Mouse (Mus musculus): Measurements from ENCODE around the gene Sec62.

DNA sequence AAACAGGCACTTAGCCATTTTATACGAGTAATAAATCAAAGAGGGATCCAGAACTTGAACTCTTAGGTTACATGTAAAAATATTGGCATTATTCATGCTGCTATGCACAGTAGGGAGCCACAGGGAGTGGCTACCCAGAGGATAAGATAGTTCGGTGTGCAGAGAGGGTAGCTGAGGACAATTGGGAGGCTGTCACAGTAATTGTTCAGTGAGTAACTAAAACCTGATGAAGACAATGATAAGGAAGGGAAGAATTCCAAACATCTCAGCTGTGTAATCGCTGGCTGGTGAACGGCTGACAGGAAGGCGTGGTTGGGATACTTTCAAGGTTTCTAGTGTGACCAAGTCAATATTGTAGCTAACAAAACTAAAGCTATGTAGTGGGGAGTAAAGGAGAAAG lies 4.1 kb upstream of the Sec62 start:
- TF ChIP-seq JUND (IDR thresholded peaks at IDR 0.05; ENCODE audit: low read depth, low read length) (no peak), POLR2A (IDR thresholded peaks at IDR 0.05; ENCODE audit: control insufficient read depth in 1 of 2, insufficient read depth in 1 of 2, low read depth in 1 of 2, low read length in 2 of 2, poor library complexity in 1 of 2) (no peak), KAT2A (conservative IDR thresholded peaks at IDR 0.05; ENCODE audit: low read depth, low read length) (no peak), TCF12 (IDR thresholded peaks at IDR 0.05; ENCODE audit: low read depth, low read length) (no peak; the same call in 1 of the 2 replicates), USF1 (IDR thresholded peaks at IDR 0.05; ENCODE audit: low read depth, low read length) (no peak)

Data from MEL (cell line).